Comparison of ENCODE assay signal across 8 mouse cellular contexts in the genomic region with DNA sequence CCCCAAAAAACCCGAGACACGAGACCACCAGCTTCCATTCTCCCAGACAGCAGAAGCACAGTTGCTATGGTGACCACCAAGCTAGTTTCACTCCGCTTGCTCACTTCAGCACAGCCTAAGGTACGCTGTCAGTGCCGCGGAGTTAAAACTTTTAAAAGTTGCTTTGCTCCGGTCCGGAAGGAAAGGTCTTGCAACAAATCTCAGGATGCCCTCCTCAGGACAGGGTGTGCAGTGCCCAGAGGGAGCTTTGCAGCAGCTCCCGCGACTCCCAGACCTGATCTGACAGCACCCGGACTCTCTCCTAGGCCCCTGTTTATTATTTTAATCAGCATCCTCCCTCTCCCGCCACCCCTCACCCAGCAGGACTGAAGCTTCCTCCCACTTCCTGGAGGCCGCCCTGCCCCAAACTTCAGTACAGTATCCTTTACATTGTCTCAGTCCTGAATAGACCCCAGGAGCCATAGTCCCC.
DNase-seq lines count a peak whose midpoint lies in the region; ATAC-seq and TF ChIP-seq lines count a peak whose summit lies in the region.

No protein-coding gene starts in this region.

- H3K36me3 ChIP-seq in intestine, embryonic 15.5 days = no peaks in the 10 kb centered on the region
- H3K36me3 ChIP-seq in liver, embryonic 14.5 days (replicated peaks; ENCODE audit: control insufficient read depth, insufficient read depth, low read depth) = no peaks in the 10 kb centered on the region

- H3K27me3 ChIP-seq in intestine, embryonic 15.5 days (replicated peaks) = no peaks in the 10 kb centered on the region
- H3K27me3 ChIP-seq in liver, embryonic 14.5 days (ENCODE audit: control insufficient read depth, insufficient read depth, low read length) = no peaks in the 10 kb centered on the region

- H3K9ac ChIP-seq in intestine, embryonic 15.5 days = 0 out of 2 replicates have a peak overlapping the region, but pooled peaks have one; percentile 11
- H3K9ac ChIP-seq in liver, embryonic 14.5 days (replicated peaks) = no peak overlapping the region

- under 1% methylated on average over 13 of the region's 13 CpGs for WGBS in intestine, embryonic 15.5 days
- WGBS in liver, embryonic 14.5 days (ENCODE audit: insufficient replicate concordance) = 1% methylated on average over 13 of the region's 13 CpGs

- no peak overlapping the region for H3K27ac ChIP-seq in intestine, embryonic 15.5 days
- no peak overlapping the region for H3K27ac ChIP-seq in liver, embryonic 14.5 days

- DNase-seq in Muller cell, postnatal 12 days (ENCODE audit: inconsistent ontology term) = peak; percentile 43
- DNase-seq in adrenal gland, postnatal 36 days = peak; percentile 30 to 62
- DNase-seq in forelimb bud, embryonic 11.5 days (ENCODE audit: low read depth, low spot score) = peak; percentile 62
- DNase-seq in liver, embryonic 14.5 days (ENCODE audit: low read depth in 3 of 3, low spot score in 3 of 3) = no peak
- DNase-seq in neural tube, embryonic 10.5 days (ENCODE audit: extremely low spot score, low spot score) = peak; percentile 58
- DNase-seq in thymus, postnatal 36 days = peak; percentile 2 to 6
- DNase-seq in cerebellum, adult 11-12 months = no peak

- ATAC-seq in intestine, embryonic 15.5 days = peak; percentile 81
- ATAC-seq in liver, embryonic 14.5 days (ENCODE audit: insufficient read depth) = no peak

- H3K4me2 ChIP-seq in intestine, embryonic 15.5 days (replicated peaks) = peak overlapping the region; percentile 74
- H3K4me2 ChIP-seq in liver, embryonic 14.5 days (ENCODE audit: low read depth) = peak overlapping the region; percentile 58

- TF ChIP-seq EP300 in liver, embryonic 14.5 days (IDR thresholded peaks at IDR 0.05; ENCODE audit: low read depth) = no peak

- no peaks in the 10 kb centered on the region for H3K9me3 ChIP-seq in intestine, embryonic 15.5 days
- no peaks in the 10 kb centered on the region for H3K9me3 ChIP-seq in liver, embryonic 14.5 days (ENCODE audit: control insufficient read depth, low read length)

- peaks cover 17% of the 10 kb centered on the region; the same call in 1 of the 2 replicates for H3K4me1 ChIP-seq in intestine, embryonic 15.5 days (replicated peaks)
- no peaks in the 10 kb centered on the region; a peak in 1 of 4 replicates for H3K4me1 ChIP-seq in liver, embryonic 14.5 days (replicated peaks; ENCODE audit: control insufficient read depth in 2 of 2, insufficient read depth in 2 of 2, low read length in 1 of 2)

- H3K4me3 ChIP-seq in intestine, embryonic 15.5 days (replicated peaks) = peak overlapping the region; percentile 37
- peak overlapping the region; percentile 34 to 41; a peak in 3 of 4 replicates for H3K4me3 ChIP-seq in liver, embryonic 14.5 days (ENCODE audit: insufficient read depth in 1 of 2, low read depth in 2 of 2, low read length in 2 of 2)

- no peak for TF ChIP-seq CTCF in liver, embryonic 14.5 days (IDR thresholded peaks at IDR 0.05; ENCODE audit: low read depth)

Comparison
In these comparisons a context has a peak if more than half of its experiments do, and no peak if none do; other contexts are left out.
1. DNase-seq: peak in Muller cell, postnatal 12 days (single experiment), adrenal gland, postnatal 36 days (2 of 2), forelimb bud, embryonic 11.5 days (single experiment), neural tube, embryonic 10.5 days (single experiment) and thymus, postnatal 36 days (2 of 2); none in liver, embryonic 14.5 days (0 of 3) and cerebellum, adult 11-12 months (single experiment).